Mouse (Mus musculus) neural tube, embryonic 11.5 days (tissue): ENCODE results near the gene Aarsd1. TPM values are rescaled to one million over a fixed set of nuclear protein-coding genes. Genes with fewer than 3 reads are reported as not detected.
"Not testable (repeated sequence)": the region's sequence is repeated elsewhere in the genome, so short reads cannot be mapped to it uniquely, and the experiment has no call there.

Experiments
- ATAC-seq: fragments of 200-750 bp; cut with Nextera tagmentation; 2 replicates; pipeline ENCODE4 v1.8.0; 2017; ENCODE audit warnings: moderate number of reproducible peaks, mild to moderate bottlenecking, moderate TSS enrichment, moderate library complexity; ENCODE audit not compliant: insufficient read depth, low FRiP score, low TSS enrichment
- DNase-seq: peaks from one replicate; pipeline ENCODE4 v3.0.0-alpha.2; 2015; ENCODE audit warnings: low spot score
- H3K27ac ChIP-seq: fragments of 300-500 bp; sonication (generic); 2 replicates; pipeline ENCODE4 v1.5.1; 2014; ENCODE audit warnings: low read depth, mild to moderate bottlenecking, low read length
- H3K27me3 ChIP-seq: fragments of 300-500 bp; sonication (generic); 2 replicates; pipeline ENCODE4 v1.6.1; 2014; ENCODE audit warnings: mild to moderate bottlenecking, low read length, mixed read lengths; ENCODE audit not compliant: control insufficient read depth, insufficient read depth
- H3K36me3 ChIP-seq: fragments of 300-500 bp; sonication (generic); 2 replicates; pipeline ENCODE4 v1.6.1; 2014; ENCODE audit warnings: mild to moderate bottlenecking, low read length, moderate library complexity, mixed read lengths; ENCODE audit not compliant: control insufficient read depth, insufficient read depth
- H3K4me1 ChIP-seq: fragments of 300-500 bp; sonication (generic); 2 replicates; pipeline ENCODE4 v1.6.1; 2014; ENCODE audit warnings: low read length, mixed read lengths; ENCODE audit not compliant: control insufficient read depth, insufficient read depth
- H3K4me2 ChIP-seq: fragments of 300-500 bp; sonication (generic); 2 replicates; pipeline ENCODE4 v1.6.1; 2014; ENCODE audit warnings: low read depth, mild to moderate bottlenecking, moderate library complexity
- H3K4me3 ChIP-seq: fragments of 300-500 bp; sonication (generic); 2 replicates; pipeline ENCODE4 v1.5.1; 2014; ENCODE audit warnings: low read depth, low read length
- H3K9ac ChIP-seq: fragments of 300-500 bp; sonication (generic); 2 replicates; pipeline ENCODE4 v1.6.1; 2014; ENCODE audit warnings: mild to moderate bottlenecking, low read length
- H3K9me3 ChIP-seq: fragments of 300-500 bp; sonication (generic); 2 replicates; pipeline ENCODE4 v1.6.1; 2016; ENCODE audit warnings: low read length; ENCODE audit not compliant: control insufficient read depth
- WGBS: fragments of 180-500 bp; shearing (Covaris S2); extraction: QIAGEN DNeasy Blood & Tissue Kit; methylation state at CpG from one replicate; pipeline ENCODE4 v1.1.7; 2014; 5-methylcytosine and 5-hydroxymethylcytosine counted together
- polyA plus RNA-seq: library from polyadenylated mRNA; unstranded; fragments of >200 nt; fragmentation: Nextera tagmentation; extraction: Ambion mirVana; gene quantifications from 2 replicates; pipeline ENCODE4 v1.2.1, GENCODE M21; 2014

The Aarsd1 gene
- polyA plus RNA-seq, 1 experiment from 2014 or later = 87.8 TPM

GRCm38 (mm10) chr11:101449596-101449995 is 32.2 kb upstream of the Aarsd1 start:
- H3K27me3 ChIP-seq, H3K4me1 ChIP-seq, H3K9me3 ChIP-seq, H3K9ac ChIP-seq, H3K27ac ChIP-seq, ATAC-seq, DNase-seq, H3K36me3 ChIP-seq, H3K4me3 ChIP-seq, H3K4me2 ChIP-seq: not testable (repeated sequence)
- 91% methylated on average over 4 of the region's 4 CpGs for WGBS

- peaks cover 11% of the 10 kb centered on the region for H3K36me3 ChIP-seq
- DNase-seq = no peak
- H3K27me3 ChIP-seq = no peaks in the 10 kb centered on the region
- H3K4me3 ChIP-seq = no peak overlapping the region
- no peak overlapping the region for H3K27ac ChIP-seq
- 83% methylated on average over 4 of the region's 4 CpGs for WGBS
- no peaks in the 10 kb centered on the region for H3K9me3 ChIP-seq
- no peak for ATAC-seq
- peaks cover under 1% of the 10 kb centered on the region; the same call in 1 of the 2 replicates for H3K4me1 ChIP-seq
- H3K4me2 ChIP-seq = 0 out of 2 replicates have a peak overlapping the region, but pooled peaks have one; percentile 9
- H3K9ac ChIP-seq = no peak overlapping the region
Measured at GRCm38 (mm10) chr11:101448899-101449298, 31.5 kb upstream of the Aarsd1 start.

DNA sequence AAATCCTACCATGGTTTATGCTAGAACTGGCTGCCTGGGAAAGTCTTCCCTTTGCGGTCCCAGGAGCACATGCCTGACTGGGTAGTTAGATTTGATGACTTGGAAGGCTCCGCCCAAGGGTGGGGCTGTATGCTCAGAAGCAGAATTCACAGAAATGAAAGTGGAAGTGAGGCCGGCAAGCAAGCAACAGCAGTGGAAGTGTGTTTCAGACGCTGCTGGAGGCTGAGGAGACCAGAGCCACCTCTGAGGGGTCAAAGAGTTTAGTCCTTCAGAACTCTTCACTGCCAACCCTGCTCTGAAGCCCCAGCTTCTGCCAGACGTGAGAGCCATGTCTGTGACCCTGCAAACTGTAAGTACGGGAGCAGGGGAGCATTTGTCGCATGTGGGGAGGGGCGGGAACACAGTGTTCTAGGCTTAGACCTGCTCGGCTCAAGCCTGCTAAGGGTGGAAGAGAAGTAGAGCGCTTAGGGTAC is 30.9 kb upstream of the Aarsd1 start, which contains the start of gene Ifi35:
Gene Ifi35, plus strand, starts transcription at position 134 of the 473 bp plus-strand sequence.
- 33% methylated on average over 10 of the region's 10 CpGs for WGBS
- no peak for DNase-seq
- H3K4me2 ChIP-seq = 0 out of 2 replicates have a peak within 1 kb of the TSS, but pooled peaks have one; percentile 9

DNA sequence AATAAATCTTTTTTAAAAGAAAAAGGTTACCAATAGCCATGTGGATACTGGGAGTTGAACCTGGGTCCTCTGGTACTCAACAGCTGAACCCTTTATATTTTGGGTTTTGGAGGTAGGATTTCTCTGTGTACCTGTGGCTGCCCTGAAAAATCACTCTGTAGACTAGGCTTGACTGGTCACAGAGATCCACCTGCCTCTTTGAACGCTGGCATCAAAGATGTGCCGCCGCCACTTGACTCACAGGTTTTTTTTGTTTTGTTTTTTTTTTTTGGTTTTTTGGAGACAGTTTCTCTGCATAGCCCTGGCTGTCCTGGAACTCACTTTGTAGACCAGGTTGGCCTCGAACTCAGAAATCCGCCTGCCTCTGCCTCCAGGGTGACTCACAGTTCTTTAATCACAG is 30.4 kb upstream of the Aarsd1 start:
- DNase-seq = no peak
- Histone ChIP-seq H3K4me3 (no peak overlapping the region), H3K9me3 (no peaks in the 10 kb centered on the region), H3K36me3 (peaks cover 15% of the 10 kb centered on the region), H3K27me3 (no peaks in the 10 kb centered on the region), H3K4me2 (no peak overlapping the region), H3K4me1 (peaks cover 3% of the 10 kb centered on the region; the same call in 1 of the 2 replicates), H3K9ac (no peak overlapping the region), H3K27ac (no peak overlapping the region)
- no peak for ATAC-seq
- 91% methylated on average over 5 of the region's 5 CpGs for WGBS

More for the DNA sequence above, 30.9 kb upstream of the Aarsd1 start, which contains the start of gene Ifi35:
- Histone ChIP-seq H3K9ac (0 out of 2 replicates have a peak within 1 kb of the TSS, but pooled peaks have one; percentile 7), H3K4me3 (peak within 1 kb of the TSS; percentile 15; the same call in 1 of the 2 replicates), H3K9me3 (no peaks in the 10 kb centered on the region), H3K4me1 (peaks cover 3% of the 10 kb centered on the region; the same call in 1 of the 2 replicates), H3K27ac (no peak within 1 kb of the TSS), H3K27me3 (no peaks in the 10 kb centered on the region), H3K36me3 (peaks cover 15% of the 10 kb centered on the region)
- no peak for ATAC-seq

GRCm38 (mm10) chr11:101446860-101447259 is 29.4 kb upstream of the Aarsd1 start:
- not testable (repeated sequence) for H3K4me1 ChIP-seq, H3K4me3 ChIP-seq, H3K9me3 ChIP-seq, H3K27me3 ChIP-seq, H3K9ac ChIP-seq, DNase-seq, ATAC-seq, H3K4me2 ChIP-seq, H3K27ac ChIP-seq
- peaks cover 15% of the 10 kb centered on the region for H3K36me3 ChIP-seq
- WGBS = 94% methylated on average over 8 of the region's 8 CpGs

- no peak overlapping the region for H3K9ac ChIP-seq
- H3K9me3 ChIP-seq = no peaks in the 10 kb centered on the region
- no peaks in the 10 kb centered on the region for H3K27me3 ChIP-seq
- no peak overlapping the region for H3K4me2 ChIP-seq
- peaks cover 15% of the 10 kb centered on the region for H3K36me3 ChIP-seq
- no peak overlapping the region for H3K4me3 ChIP-seq
- no peak overlapping the region for H3K27ac ChIP-seq
- H3K4me1 ChIP-seq = peaks cover 3% of the 10 kb centered on the region; the same call in 1 of the 2 replicates
- ATAC-seq (no peak), DNase-seq (no peak)
- 88% methylated on average over 1 of the region's 1 CpGs for WGBS
Measured at GRCm38 (mm10) chr11:101446319-101446718, 28.9 kb upstream of the Aarsd1 start.

DNA sequence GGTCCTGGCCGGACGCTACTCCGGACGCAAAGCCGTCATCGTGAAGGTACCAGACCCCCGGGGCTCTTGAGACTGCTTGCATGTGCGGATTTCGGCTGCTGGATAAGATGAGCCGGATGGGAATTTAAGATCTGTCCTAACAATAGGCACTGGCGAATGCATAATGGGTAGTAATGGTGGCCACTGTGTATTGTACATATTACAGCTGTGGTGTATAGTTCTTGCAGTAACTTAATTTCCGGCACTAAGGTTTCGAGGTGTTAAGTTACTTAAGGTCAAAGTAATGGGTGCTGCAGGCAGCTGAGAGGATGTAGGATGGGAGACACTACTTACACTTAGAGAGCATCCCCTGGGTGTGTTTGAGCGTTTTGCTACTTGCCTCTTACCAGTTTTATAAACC is 25.3 kb upstream of the Aarsd1 start:
- peak overlapping the region; percentile 92 for H3K4me3 ChIP-seq
- no peak for DNase-seq

DNA sequence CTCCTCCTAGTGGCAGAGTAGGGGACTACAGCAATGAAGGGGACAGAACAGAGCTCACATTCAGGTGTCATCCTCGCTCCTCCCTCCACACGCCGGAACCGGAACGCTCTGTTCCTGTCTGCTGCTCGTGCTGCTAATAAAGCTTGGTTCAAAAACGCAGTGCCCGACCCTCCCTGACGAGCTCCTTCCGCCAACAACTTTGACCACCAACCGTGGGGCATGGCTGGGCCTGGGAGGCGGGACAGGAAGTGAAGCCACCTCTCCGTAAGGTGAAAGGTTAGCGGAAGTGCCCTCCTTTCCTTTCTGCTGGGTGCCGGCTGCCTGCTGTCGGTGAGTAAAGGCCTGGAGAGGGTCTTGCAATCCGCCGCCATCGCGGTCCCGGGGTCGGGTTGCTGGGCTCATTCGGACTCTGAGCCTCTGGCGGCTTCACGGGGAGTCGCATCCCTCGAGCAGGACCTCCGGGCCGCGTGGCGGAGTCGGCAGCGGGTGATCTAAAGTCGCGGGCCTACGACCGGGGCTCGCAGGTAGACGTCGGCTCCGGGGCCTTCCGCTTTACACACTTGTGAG is 24.8 kb upstream of the Aarsd1 start, which contains the start of gene Rpl27:
Gene Rpl27, plus strand, starts transcription at position 172 of the 567 bp plus-strand sequence.
- Histone ChIP-seq H3K4me3 (peak within 1 kb of the TSS; percentile 92), H3K4me1 (peaks cover 3% of the 10 kb centered on the region; the same call in 1 of the 2 replicates), H3K27ac (peak within 1 kb of the TSS; percentile 90), H3K9me3 (no peaks in the 10 kb centered on the region), H3K27me3 (no peaks in the 10 kb centered on the region), H3K36me3 (peaks cover 15% of the 10 kb centered on the region), H3K9ac (peak within 1 kb of the TSS; percentile 96), H3K4me2 (peak within 1 kb of the TSS; percentile 99)
- under 1% methylated on average over 42 of the region's 42 CpGs for WGBS
- peak; percentile 98 for DNase-seq
- peak; percentile 96 for ATAC-seq

More for the DNA sequence above, 25.3 kb upstream of the Aarsd1 start:
- Histone ChIP-seq H3K9me3 (no peaks in the 10 kb centered on the region), H3K9ac (peak overlapping the region; percentile 96), H3K4me1 (peaks cover 3% of the 10 kb centered on the region; the same call in 1 of the 2 replicates), H3K27ac (peak overlapping the region; percentile 90), H3K4me2 (peak overlapping the region; percentile 99), H3K27me3 (no peaks in the 10 kb centered on the region), H3K36me3 (peaks cover 15% of the 10 kb centered on the region)
- WGBS = under 1% methylated on average over 14 of the region's 14 CpGs
- ATAC-seq = peak; percentile 9; the same call in 1 of the 2 replicates
